Mouse (Mus musculus) liver, embryonic 12.5 days (tissue): Measurements from ENCODE around the gene Ifi27l2a. TPM values are rescaled to one million over a fixed set of nuclear protein-coding genes. Genes with fewer than 3 reads are reported as not detected.
"Not testable (repeated sequence)": the region's sequence is repeated elsewhere in the genome, so short reads cannot be mapped to it uniquely, and the experiment has no call there.

Experiments
- ATAC-seq: fragments of 200-750 bp; cut with Nextera tagmentation; 2 replicates; pipeline ENCODE4 v1.8.0; 2017; ENCODE audit warnings: moderate number of reproducible peaks, mild to moderate bottlenecking, moderate library complexity
- H3K27ac ChIP-seq: fragments of 300-500 bp; sonication (generic); 2 replicates; pipeline ENCODE4 v1.5.1; 2016; ENCODE audit warnings: mild to moderate bottlenecking
- H3K27me3 ChIP-seq: fragments of 300-500 bp; sonication (generic); replicated peaks from 2 replicates; pipeline ENCODE4 v1.6.1; 2016; ENCODE audit warnings: mild to moderate bottlenecking, moderate library complexity
- H3K36me3 ChIP-seq: fragments of 300-500 bp; sonication (generic); 2 replicates; pipeline ENCODE4 v1.6.1; 2016; ENCODE audit warnings: mild to moderate bottlenecking, moderate library complexity
- H3K4me1 ChIP-seq: fragments of 300-500 bp; sonication (generic); 2 replicates; pipeline ENCODE4 v1.6.1; 2016
- H3K4me2 ChIP-seq: fragments of 300-500 bp; sonication (generic); 2 replicates; pipeline ENCODE4 v1.6.1; 2016; ENCODE audit warnings: mild to moderate bottlenecking, moderate library complexity
- H3K4me3 ChIP-seq: fragments of 300-500 bp; sonication (generic); 2 replicates; pipeline ENCODE4 v1.5.1; 2016; ENCODE audit warnings: mild to moderate bottlenecking, moderate library complexity
- H3K9ac ChIP-seq: fragments of 300-500 bp; sonication (generic); 2 replicates; pipeline ENCODE4 v1.6.1; 2016; ENCODE audit warnings: mild to moderate bottlenecking, moderate library complexity
- H3K9me3 ChIP-seq: fragments of 300-500 bp; sonication (generic); replicated peaks from 2 replicates; pipeline ENCODE4 v1.6.1; 2016; ENCODE audit warnings: mild to moderate bottlenecking, moderate library complexity
- WGBS: fragments of 180-500 bp; shearing (Covaris S2); methylation state at CpG from one replicate; pipeline ENCODE4 v1.1.7; 2016; ENCODE audit not compliant: insufficient replicate concordance; 5-methylcytosine and 5-hydroxymethylcytosine counted together
- polyA plus RNA-seq: library from polyadenylated mRNA; unstranded; fragments of >200 nt; fragmentation: Nextera tagmentation; extraction: Ambion mirVana; gene quantifications from 2 replicates; pipeline ENCODE4 v1.2.1, GENCODE M21; 2016

Gene Ifi27l2a
- 1.4 and 1.6 TPM in 2 replicates for polyA plus RNA-seq

DNA sequence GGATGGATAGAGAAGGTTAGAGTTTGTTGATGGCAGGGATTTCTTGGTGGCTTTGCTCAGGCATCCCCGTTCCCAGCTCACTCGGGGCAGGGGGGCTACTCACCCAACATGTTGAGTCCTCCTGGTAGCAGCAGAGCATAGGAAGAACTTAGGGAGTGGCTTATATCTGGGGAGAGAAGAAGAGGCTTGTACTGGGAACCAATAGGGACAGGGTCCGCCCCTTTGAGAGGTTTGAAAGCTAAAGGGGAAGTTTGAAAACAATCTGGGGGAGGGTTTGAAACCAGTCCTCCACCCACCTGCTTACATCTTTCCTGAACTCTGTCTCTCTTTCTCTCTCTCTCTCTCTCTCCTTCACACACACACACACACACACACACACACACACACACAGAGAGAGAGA, at the start of gene Ifi27l2a:
TSS of gene Ifi27l2a (minus strand) at position 157 of the 400 bp plus-strand sequence.
- no peaks in the 10 kb centered on the region for H3K27me3 ChIP-seq
- no peaks in the 10 kb centered on the region for H3K4me1 ChIP-seq
- no peak within 1 kb of the TSS for H3K4me2 ChIP-seq
- no peak within 1 kb of the TSS for H3K9ac ChIP-seq
- ATAC-seq: no peak
- no peaks in the 10 kb centered on the region for H3K36me3 ChIP-seq
- 34% methylated on average over 3 of the region's 3 CpGs for WGBS
- no peak within 1 kb of the TSS for H3K4me3 ChIP-seq
- H3K27ac ChIP-seq: no peak within 1 kb of the TSS
- H3K9me3 ChIP-seq: no peaks in the 10 kb centered on the region

DNA sequence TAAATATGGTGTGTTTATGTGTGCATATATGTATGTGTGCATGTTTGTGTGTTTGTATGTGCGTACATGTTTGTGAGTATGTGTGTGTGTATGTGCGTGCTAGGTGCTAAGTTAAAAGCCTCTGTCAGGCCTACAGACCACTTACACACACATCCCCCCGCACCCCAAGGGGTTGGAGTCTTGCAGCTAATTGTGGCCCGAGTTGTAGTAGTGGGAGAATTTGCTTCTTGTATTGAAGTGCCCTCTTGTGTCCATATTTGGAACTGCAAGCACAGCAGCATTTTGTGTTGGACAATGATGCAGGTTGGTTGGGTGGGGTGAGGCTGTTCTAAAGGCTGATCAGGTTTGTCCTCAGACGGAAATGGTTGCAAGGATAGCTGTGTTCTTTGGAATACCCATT, 49.3 kb upstream of the Ifi27l2a start:
- Histone ChIP-seq H3K4me1 (no peaks in the 10 kb centered on the region), H3K9me3 (no peaks in the 10 kb centered on the region), H3K9ac (no peak overlapping the region), H3K27me3 (no peaks in the 10 kb centered on the region), H3K4me3 (no peak overlapping the region), H3K4me2 (no peak overlapping the region), H3K27ac (no peak overlapping the region), H3K36me3 (no peaks in the 10 kb centered on the region)
- ATAC-seq: peak; percentile 10; the same call in 1 of the 2 replicates
- WGBS: 31% methylated on average over 5 of the region's 5 CpGs

DNA sequence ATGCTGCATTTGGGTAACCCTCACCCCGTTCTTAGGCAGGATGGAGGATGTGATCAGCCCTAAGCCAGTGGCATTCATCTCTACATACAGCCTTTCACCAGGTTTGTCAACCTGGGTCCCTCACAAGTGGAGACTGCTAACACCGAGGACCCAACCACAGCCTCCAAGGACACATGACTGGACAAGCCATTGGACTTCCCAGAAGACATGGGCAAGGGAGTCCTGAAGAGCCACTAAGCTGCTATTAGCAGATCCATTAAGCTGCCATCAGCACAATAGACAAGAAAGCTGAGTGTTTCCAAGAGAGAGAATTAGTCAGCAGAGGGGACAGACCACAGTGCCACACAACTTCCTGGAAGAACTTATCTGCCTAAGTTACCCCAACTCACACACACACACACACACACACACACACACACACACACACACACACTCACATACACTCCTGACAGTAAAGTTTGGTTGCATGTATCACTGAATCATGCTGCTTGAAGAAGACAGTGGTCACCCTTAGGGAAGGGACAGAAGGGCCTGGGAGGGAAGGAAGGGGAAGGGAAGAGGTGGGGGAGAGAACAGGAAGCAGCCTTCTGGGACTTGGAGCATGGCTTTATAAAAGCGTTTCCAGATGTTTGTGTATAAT, 47.7 kb upstream of the Ifi27l2a start:
- Histone ChIP-seq H3K36me3 (no peaks in the 10 kb centered on the region), H3K9ac (no peak overlapping the region), H3K4me2 (no peak overlapping the region), H3K4me3 (no peak overlapping the region), H3K4me1 (no peaks in the 10 kb centered on the region), H3K27ac (no peak overlapping the region), H3K9me3 (no peaks in the 10 kb centered on the region), H3K27me3 (no peaks in the 10 kb centered on the region)
- ATAC-seq: no peak
- 52% methylated on average over 3 of the region's 3 CpGs for WGBS

DNA sequence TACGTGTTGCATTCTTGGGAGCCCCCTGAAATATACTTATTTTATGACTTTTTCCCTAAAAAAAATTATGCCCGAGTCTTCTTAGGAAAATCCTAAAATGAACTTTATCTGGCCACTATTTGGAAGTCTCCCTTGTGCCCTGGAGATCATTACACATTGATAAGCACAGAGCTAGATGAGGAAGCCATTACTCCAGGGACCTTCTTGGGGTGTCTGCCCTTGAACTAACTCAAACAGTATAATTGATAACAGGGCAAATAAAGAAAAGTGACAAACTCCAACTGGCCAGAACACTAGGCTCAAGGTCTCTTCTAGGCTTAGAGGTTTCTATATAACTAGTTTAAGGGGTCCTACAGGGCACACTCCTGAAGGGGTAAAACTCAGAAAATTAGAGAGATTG, 44.3 kb upstream of the Ifi27l2a start:
- Histone ChIP-seq H3K4me2 (no peak overlapping the region), H3K4me1 (no peaks in the 10 kb centered on the region), H3K27me3 (no peaks in the 10 kb centered on the region), H3K4me3 (no peak overlapping the region), H3K27ac (no peak overlapping the region), H3K9me3 (no peaks in the 10 kb centered on the region), H3K9ac (no peak overlapping the region), H3K36me3 (no peaks in the 10 kb centered on the region)
- 53% methylated on average over 2 of the region's 2 CpGs for WGBS
- ATAC-seq: no peak

DNA sequence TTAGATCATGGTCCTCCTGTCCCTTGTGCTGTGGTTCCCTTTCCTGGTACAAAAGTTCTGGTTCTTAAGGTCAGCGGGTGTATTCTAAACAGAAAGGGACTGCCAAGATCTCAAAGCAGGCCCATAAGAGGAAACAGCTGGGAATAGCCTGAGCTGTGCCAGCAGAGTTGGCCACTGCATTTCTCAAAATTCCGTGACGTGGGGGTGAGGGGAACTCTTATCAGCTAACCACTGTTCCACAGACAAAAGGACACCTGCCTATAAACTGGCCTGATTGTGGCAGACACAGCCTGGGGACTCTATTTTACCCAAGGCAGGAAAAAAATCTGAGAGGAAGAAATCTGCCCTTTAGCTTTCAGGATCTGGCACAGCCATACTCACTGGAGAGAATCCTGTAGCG, 43.8 kb upstream of the Ifi27l2a start:
- no peak for ATAC-seq
- no peaks in the 10 kb centered on the region for H3K36me3 ChIP-seq
- 40% methylated on average over 4 of the region's 4 CpGs for WGBS
- no peak overlapping the region for H3K9ac ChIP-seq
- no peak overlapping the region for H3K27ac ChIP-seq
- no peaks in the 10 kb centered on the region for H3K27me3 ChIP-seq
- no peak overlapping the region for H3K4me2 ChIP-seq
- H3K4me1 ChIP-seq: no peaks in the 10 kb centered on the region
- no peaks in the 10 kb centered on the region for H3K9me3 ChIP-seq
- H3K4me3 ChIP-seq: no peak overlapping the region

DNA sequence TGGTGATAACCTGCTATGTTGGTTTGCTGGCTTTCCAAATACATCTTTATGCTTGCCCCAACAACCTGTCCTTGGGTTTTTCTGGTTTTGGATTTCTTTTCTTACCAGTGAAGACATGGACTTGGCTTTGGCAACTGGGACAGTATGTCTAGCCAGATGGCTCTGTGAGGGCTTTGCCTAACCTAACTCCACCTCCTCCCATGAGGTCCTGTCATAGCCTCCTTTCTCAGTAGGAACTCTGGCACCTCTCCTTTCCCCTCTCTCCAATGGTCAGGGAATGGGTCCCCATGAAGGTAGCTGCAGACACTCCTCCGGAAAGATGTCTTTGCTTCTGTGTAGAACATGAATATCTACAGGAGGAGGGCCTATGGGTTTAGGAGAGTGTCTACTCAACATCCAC, 43.2 kb upstream of the Ifi27l2a start:
- H3K4me1 ChIP-seq: no peaks in the 10 kb centered on the region
- H3K9ac ChIP-seq: no peak overlapping the region
- no peaks in the 10 kb centered on the region for H3K9me3 ChIP-seq
- H3K36me3 ChIP-seq: no peaks in the 10 kb centered on the region
- no peak overlapping the region for H3K27ac ChIP-seq
- H3K27me3 ChIP-seq: no peaks in the 10 kb centered on the region
- no peak overlapping the region for H3K4me3 ChIP-seq
- ATAC-seq: no peak
- no peak overlapping the region for H3K4me2 ChIP-seq
- WGBS: 64% methylated on average over 1 of the region's 1 CpGs

DNA sequence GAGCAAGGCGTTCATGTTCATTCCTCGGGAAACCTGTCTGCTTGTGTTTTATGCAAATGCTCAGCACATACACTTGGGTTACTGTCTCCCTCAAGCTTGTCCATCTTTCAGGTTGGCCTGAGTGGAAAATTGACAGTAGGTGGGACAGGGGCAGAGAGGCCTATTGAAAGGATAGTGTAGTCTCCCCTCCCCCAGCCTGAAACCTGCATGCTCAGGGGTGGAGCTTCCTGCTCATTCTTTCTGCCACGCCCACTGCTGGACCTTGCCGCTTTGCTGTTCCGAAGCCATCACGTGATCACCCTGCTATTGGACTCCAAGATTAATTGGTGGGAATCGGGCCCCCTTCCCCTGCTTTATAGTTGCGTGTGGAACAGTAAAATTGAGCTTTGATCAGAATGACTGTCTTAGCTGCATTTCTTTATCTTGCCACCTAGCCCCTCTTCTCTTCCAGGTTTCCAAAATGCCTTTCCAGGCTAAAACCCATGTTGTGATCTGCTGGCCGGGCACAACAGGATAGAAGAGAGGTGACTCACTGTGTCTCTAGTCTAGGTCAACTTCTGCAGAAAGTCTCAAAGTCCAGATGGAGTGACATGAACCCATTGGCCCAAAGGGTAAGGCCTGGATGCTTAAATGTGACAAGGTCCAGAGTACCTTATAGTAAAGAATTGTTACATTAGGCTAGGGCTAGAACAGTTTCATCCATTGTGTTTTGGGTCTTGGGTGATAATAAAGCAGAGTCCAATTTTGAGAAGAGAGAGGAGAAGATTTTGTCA, 40.9 kb upstream of the Ifi27l2a start:
- not testable (repeated sequence) for H3K27ac ChIP-seq, H3K9ac ChIP-seq, H3K4me3 ChIP-seq, H3K4me1 ChIP-seq, H3K9me3 ChIP-seq, H3K27me3 ChIP-seq, H3K4me2 ChIP-seq, H3K36me3 ChIP-seq, ATAC-seq
- WGBS: 62% methylated on average over 9 of the region's 9 CpGs

DNA sequence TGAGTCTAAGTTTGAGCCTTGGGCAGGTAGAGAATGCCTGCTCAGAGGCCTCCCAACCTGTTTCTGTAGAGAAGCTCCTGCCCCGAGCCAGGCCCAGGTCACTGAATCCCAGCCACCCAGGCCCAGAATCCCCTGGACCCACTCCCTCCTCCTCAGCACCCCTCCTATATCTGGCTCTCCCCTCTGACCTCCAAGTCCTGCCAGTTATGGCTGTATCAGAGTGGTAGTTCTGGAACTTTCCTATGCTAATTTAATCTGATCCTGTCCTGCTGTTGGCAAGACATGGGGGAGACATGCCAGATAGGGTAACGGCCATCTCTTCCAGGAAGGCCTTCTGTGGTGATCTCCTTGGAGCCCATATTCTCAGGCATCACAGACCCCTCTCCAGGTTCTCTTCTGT, 39.3 kb upstream of the Ifi27l2a start:
- no peak for ATAC-seq
- H3K27me3 ChIP-seq: no peaks in the 10 kb centered on the region
- no peak overlapping the region for H3K27ac ChIP-seq
- H3K36me3 ChIP-seq: no peaks in the 10 kb centered on the region
- H3K4me1 ChIP-seq: no peaks in the 10 kb centered on the region
- H3K4me2 ChIP-seq: no peak overlapping the region
- 62% methylated on average over 2 of the region's 2 CpGs for WGBS
- H3K4me3 ChIP-seq: no peak overlapping the region
- H3K9me3 ChIP-seq: no peaks in the 10 kb centered on the region
- H3K9ac ChIP-seq: no peak overlapping the region

DNA sequence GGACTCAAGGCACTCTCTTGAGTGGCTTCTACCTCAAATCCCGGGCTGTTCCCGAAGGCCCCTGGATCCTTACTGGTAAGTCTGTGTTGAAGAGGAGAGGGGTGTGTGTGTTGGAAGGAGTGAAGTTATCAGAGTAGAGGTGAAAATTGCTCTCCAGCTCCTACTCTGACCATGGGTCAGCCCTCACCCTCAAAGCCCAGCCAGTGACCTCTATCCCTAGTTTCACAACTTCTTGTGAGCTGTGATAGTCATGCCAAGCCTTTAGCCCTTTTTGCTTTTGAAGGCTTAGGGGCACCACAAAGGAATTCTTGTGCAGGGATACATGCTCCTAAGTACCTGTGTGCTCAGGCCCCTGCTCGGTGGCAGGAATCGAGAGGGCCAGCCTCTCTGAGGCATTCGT, 38.2 kb upstream of the Ifi27l2a start:
- WGBS: 49% methylated on average over 5 of the region's 5 CpGs
- Histone ChIP-seq H3K4me3 (no peak overlapping the region), H3K36me3 (no peaks in the 10 kb centered on the region), H3K9ac (no peak overlapping the region), H3K4me2 (no peak overlapping the region), H3K27me3 (no peaks in the 10 kb centered on the region), H3K9me3 (no peaks in the 10 kb centered on the region), H3K27ac (no peak overlapping the region), H3K4me1 (no peaks in the 10 kb centered on the region)
- ATAC-seq: no peak

DNA sequence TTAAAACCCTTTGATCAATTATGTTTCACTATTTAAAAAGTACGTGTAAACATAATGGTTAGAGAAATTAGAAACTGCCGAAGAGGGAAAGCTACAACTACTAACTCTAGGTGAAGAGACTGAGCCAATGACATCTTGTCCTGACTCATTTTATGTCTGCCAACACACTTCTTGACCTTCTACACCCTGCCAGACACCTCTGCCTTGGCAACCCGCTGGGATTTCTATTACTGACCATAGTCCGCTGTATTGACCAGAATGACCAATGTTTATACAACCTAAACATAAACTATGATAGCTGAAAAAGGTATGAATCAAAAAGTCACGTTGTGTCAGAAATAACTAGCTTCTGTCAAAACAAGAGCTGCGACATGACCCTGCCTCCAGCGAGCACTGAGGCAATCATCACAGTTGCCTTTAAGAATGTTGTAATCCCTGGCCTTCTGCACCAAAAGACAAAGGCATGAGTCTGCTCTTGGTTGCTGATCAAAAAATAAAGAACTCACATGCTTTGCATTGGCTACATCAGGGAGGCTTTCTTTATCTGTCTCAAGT, 34.1 kb upstream of the Ifi27l2a start:
- H3K4me3 ChIP-seq: no peak overlapping the region
- H3K27ac ChIP-seq: no peak overlapping the region
- no peak overlapping the region for H3K9ac ChIP-seq
- no peak overlapping the region for H3K4me2 ChIP-seq
- no peaks in the 10 kb centered on the region for H3K4me1 ChIP-seq
- H3K9me3 ChIP-seq: no peaks in the 10 kb centered on the region
- WGBS: 63% methylated on average over 7 of the region's 7 CpGs
- no peaks in the 10 kb centered on the region for H3K36me3 ChIP-seq
- H3K27me3 ChIP-seq: no peaks in the 10 kb centered on the region
- ATAC-seq: no peak

DNA sequence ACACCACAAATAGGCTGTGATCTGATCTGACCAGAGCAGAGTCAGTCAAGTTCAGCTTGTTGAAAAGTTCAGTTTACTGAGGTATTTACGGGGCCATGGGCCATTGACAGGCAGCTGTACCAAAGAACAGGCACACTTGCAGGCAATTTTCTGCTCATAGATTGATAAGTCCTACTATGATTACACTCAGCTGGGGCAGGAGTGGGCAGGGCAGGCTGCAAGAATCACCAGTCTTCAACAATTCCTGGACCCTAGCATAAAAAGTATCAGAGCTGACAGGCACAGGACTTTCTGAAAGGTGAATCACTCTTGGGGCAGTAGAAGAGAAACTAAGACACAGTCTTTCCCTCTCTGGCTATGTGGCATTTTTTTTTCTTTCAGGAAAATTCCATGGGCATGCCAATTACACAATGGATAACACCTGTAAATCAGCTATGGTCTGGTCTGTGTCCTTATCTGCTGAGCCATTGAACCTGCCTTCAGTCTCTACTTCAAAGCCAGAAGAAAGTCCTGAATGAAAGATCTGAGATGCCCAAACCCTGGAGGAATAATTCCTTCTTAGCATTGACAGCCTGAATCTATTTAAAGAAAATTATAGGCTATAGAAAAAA, 33.4 kb upstream of the Ifi27l2a start:
- Histone ChIP-seq H3K4me2 (no peak overlapping the region), H3K27ac (no peak overlapping the region), H3K36me3 (no peaks in the 10 kb centered on the region), H3K9ac (no peak overlapping the region), H3K4me1 (no peaks in the 10 kb centered on the region), H3K27me3 (no peaks in the 10 kb centered on the region), H3K4me3 (no peak overlapping the region), H3K9me3 (no peaks in the 10 kb centered on the region)
- 58% methylated on average over 1 of the region's 1 CpGs for WGBS
- no peak for ATAC-seq

DNA sequence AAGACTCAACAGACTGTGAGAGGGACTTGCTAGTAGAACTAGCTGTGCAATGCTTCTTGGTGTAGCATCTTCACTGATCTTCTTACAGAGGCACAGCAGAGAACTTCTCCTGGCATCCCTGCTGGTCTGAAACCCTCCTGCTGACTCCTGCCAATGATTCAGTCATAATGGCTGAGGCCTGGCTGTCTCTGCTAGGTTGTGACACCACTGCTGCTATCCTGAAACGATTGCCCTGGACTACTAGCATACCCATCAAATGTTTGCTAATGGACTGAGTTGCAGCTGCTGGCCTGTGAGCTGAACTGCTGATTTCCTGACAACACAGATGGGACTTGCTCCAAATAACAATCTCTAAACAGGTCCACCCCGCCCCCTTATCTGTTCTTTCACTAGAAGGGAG, 31.0 kb upstream of the Ifi27l2a start:
- H3K27ac ChIP-seq: no peak overlapping the region
- 17% methylated on average over 2 of the region's 2 CpGs for WGBS
- no peak overlapping the region for H3K9ac ChIP-seq
- H3K9me3 ChIP-seq: no peaks in the 10 kb centered on the region
- no peaks in the 10 kb centered on the region for H3K4me1 ChIP-seq
- no peaks in the 10 kb centered on the region for H3K27me3 ChIP-seq
- H3K4me3 ChIP-seq: no peak overlapping the region
- no peaks in the 10 kb centered on the region for H3K36me3 ChIP-seq
- no peak for ATAC-seq
- no peak overlapping the region for H3K4me2 ChIP-seq
